Mouse (Mus musculus): ENCODE data around the gene Cxxc4.

DNA sequence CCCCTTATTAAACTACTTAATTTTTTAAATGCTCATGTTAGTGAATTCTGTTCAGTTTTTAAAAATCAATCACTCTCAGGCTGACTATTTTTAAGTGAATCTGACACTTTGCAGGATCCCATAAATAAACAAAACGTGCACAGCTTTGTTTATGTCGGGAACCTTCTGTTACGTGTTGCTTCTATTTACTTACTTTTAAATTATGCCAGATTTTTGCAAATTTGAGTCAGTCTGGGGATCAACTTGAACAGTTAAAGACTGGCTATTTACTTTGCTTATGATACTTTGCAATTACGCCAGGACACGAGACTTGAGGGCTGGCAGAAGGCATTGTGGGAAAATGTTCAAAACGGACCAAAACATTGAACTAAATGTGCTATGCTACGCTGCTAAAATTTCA, 12.3 kb upstream of the Cxxc4 start:
- TF ChIP-seq CTCF (IDR thresholded peaks at IDR 0.05; ENCODE audit: low read depth): no peak
- no peak for TF ChIP-seq EP300 (optimal IDR thresholded peaks at IDR 0.05)
